In genomic region chr1:64691581-64691980, GRCm38 (mm10) we compare ENCODE assay signal across 8 mouse cellular contexts. TPM values are rescaled to one million over a fixed set of nuclear protein-coding genes. Genes with fewer than 3 reads are reported as not detected.
DNase-seq lines count a peak whose midpoint lies in the region; ATAC-seq and TF ChIP-seq lines count a peak whose summit lies in the region.

No protein-coding gene starts in this region.

- no peak overlapping the region for H3K27ac ChIP-seq in kidney, adult 2 months (ENCODE audit: insufficient read depth, low read depth, low read length)
- no peak overlapping the region for H3K27ac ChIP-seq in midbrain, embryonic 11.5 days (ENCODE audit: low read depth, low read length)

- H3K9me3 ChIP-seq in G1E (replicated peaks) = no peaks in the 10 kb centered on the region
- no peaks in the 10 kb centered on the region for H3K9me3 ChIP-seq in midbrain, embryonic 11.5 days (ENCODE audit: control insufficient read depth, low read length)

- TF ChIP-seq POLR2A in kidney, adult 2 months (IDR thresholded peaks at IDR 0.05; ENCODE audit: low read depth, low read length) = no peak

- no peaks in the 10 kb centered on the region for H3K36me3 ChIP-seq in kidney, adult 2 months (ENCODE audit: control insufficient read depth, insufficient read depth, low read length)
- peaks cover 7% of the 10 kb centered on the region for H3K36me3 ChIP-seq in G1E (replicated peaks)
- H3K36me3 ChIP-seq in midbrain, embryonic 11.5 days (ENCODE audit: control insufficient read depth, insufficient read depth, low read length) = no peaks in the 10 kb centered on the region

- peak overlapping the region; percentile 78 for H3K4me3 ChIP-seq in kidney, adult 2 months (ENCODE audit: insufficient read depth, low read depth, low read length)
- H3K4me3 ChIP-seq in G1E (ENCODE audit: low read depth, low read length) = peak overlapping the region; percentile 84
- peak overlapping the region; percentile 87 for H3K4me3 ChIP-seq in midbrain, embryonic 11.5 days (ENCODE audit: low read depth, low read length)

- TF ChIP-seq CTCF in kidney, adult 2 months (conservative IDR thresholded peaks at IDR 0.05; ENCODE audit: insufficient read depth, insufficient read length, low read depth, low read length) = no peak
- TF ChIP-seq CTCF in G1E (IDR thresholded peaks at IDR 0.05; ENCODE audit: low read depth, low read length) = no peak

- peak overlapping the region; percentile 50 for H3K4me2 ChIP-seq in midbrain, embryonic 11.5 days

- peak overlapping the region; percentile 89 for H3K9ac ChIP-seq in midbrain, embryonic 11.5 days (ENCODE audit: low read length)

- 5% methylated on average over 9 of the region's 9 CpGs for WGBS in kidney, adult 2 months
- WGBS in midbrain, embryonic 11.5 days = 3% methylated on average over 9 of the region's 9 CpGs

- no peak for DNase-seq in kidney, adult 2 months
- no peak for DNase-seq in kidney, postnatal 25 days
- DNase-seq in G1E (ENCODE audit: low spot score) = peak; percentile 32
- DNase-seq in midbrain, embryonic 11.5 days (ENCODE audit: low spot score, missing footprints) = peak; percentile 91
- DNase-seq in gastrocnemius, postnatal 14 days = no peak
- DNase-seq in testis, postnatal 10 days (ENCODE audit: low spot score) = no peak

- no peak for ATAC-seq in G1E (ENCODE audit: extremely low read depth, insufficient number of reproducible peaks, low FRiP score, poor library complexity, severe bottlenecking)
- ATAC-seq in granulocyte monocyte progenitor cell, adult 5-6 weeks (replicated peaks; ENCODE audit: poor library complexity, severe bottlenecking) = peak; percentile 14; the same call in 1 of the 2 replicates
- ATAC-seq in midbrain, embryonic 11.5 days (ENCODE audit: low FRiP score) = no peak
- no peak for ATAC-seq in frontal cortex, adult (ENCODE audit: low TSS enrichment)

- intact Hi-C loops in gastrocnemius, postnatal 14 days (cut with DNase I; ENCODE audit: low total_unique reads) = no loop called here

- no peaks in the 10 kb centered on the region for H3K27me3 ChIP-seq in kidney, adult 2 months (replicated peaks; ENCODE audit: control insufficient read depth, insufficient read depth, low read length)
- H3K27me3 ChIP-seq in G1E (ENCODE audit: insufficient read depth, low read length) = no peaks in the 10 kb centered on the region
- no peaks in the 10 kb centered on the region for H3K27me3 ChIP-seq in midbrain, embryonic 11.5 days (ENCODE audit: control insufficient read depth, insufficient read depth, low read length)

- peaks cover 6% of the 10 kb centered on the region; the same call in 1 of the 2 replicates for H3K4me1 ChIP-seq in kidney, adult 2 months (ENCODE audit: control insufficient read depth, insufficient read depth, low read length)
- H3K4me1 ChIP-seq in G1E (ENCODE audit: insufficient read depth, low read depth, low read length) = peaks cover 34% of the 10 kb centered on the region
- peaks cover 9% of the 10 kb centered on the region for H3K4me1 ChIP-seq in midbrain, embryonic 11.5 days (ENCODE audit: control insufficient read depth, insufficient read depth, low read length)

RNA-seq across cellular contexts. Expression of gene Ccnyl1, which starts 1.3 kb away (rescaled TPM):
- 17.0 and 18.7 TPM in 2 replicates for polyA plus RNA-seq in kidney, adult 2 months (2012; rRNA removed)
- total RNA-seq in G1E (2014; fragmentation: Nextera tagmentation) = 16.3 and 19.5 TPM in 2 replicates
- total RNA-seq in G1E (2017) = 13.5 and 14.2 TPM in 2 replicates
- polyA plus RNA-seq in G1E (2012) = 50.2 and 71.2 TPM in 2 replicates
- 7.6 and 7.8 TPM in 2 replicates for total RNA-seq in granulocyte monocyte progenitor cell, adult 5-6 weeks (2014; fragmentation: Nextera tagmentation)
- total RNA-seq in granulocyte monocyte progenitor cell, adult 5-6 weeks (2017) = 5.1 and 7.6 TPM in 2 replicates
- polyA plus RNA-seq in midbrain, embryonic 11.5 days (2014; fragmentation: Nextera tagmentation; extraction: Ambion mirVana) = 10.2 and 12.9 TPM in 2 replicates
- total RNA-seq in gastrocnemius, postnatal 14 days (2021) = 10 to 100 TPM; 17.6 to 22.7 TPM

RNA-seq across cellular contexts. Expression of gene Fzd5, which starts 46.0 kb away (rescaled TPM):
- 9.7 and 13.8 TPM in 2 replicates for polyA plus RNA-seq in kidney, adult 2 months (2012; rRNA removed)
- total RNA-seq in G1E (2014; fragmentation: Nextera tagmentation) (8.6 and 9.6 TPM in 2 replicates), G1E (2017) (3.1 and 4.4 TPM in 2 replicates)
- 23.2 and 24.0 TPM in 2 replicates for polyA plus RNA-seq in G1E (2012)
- total RNA-seq in granulocyte monocyte progenitor cell, adult 5-6 weeks (2014; fragmentation: Nextera tagmentation) = 1.2 and 1.6 TPM in 2 replicates
- total RNA-seq in granulocyte monocyte progenitor cell, adult 5-6 weeks (2017) = 1.1 and 1.2 TPM in 2 replicates
- polyA plus RNA-seq in midbrain, embryonic 11.5 days (2014; fragmentation: Nextera tagmentation; extraction: Ambion mirVana) = 0.18 and 0.52 TPM in 2 replicates
- 1 to 10 TPM; 1.6 to 1.8 TPM for total RNA-seq in gastrocnemius, postnatal 14 days (2021)

Comparison
In these comparisons a context has a peak if more than half of its experiments do, and no peak if none do; other contexts are left out.
1. DNase-seq: peak in G1E (single experiment) and midbrain, embryonic 11.5 days (single experiment); none in kidney, adult 2 months (single experiment), kidney, postnatal 25 days (0 of 2), gastrocnemius, postnatal 14 days (single experiment) and testis, postnatal 10 days (single experiment).
2. Peak in every context shown above with its lines, with median percentiles within 50 percentile points of each other: H3K4me3 ChIP-seq.